Mouse (Mus musculus) ovary, postnatal 14 days (tissue): Measurements from ENCODE around the gene Srcin1.

Experiments used
- DNase-seq: peaks from one replicate; pipeline ENCODE4 v3.0.0; 2022; ENCODE audit warnings: low spot score

Srcin1 gene

GRCm38 (mm10) chr11:97552151-97552550, 23.8 kb downstream of the Srcin1 start:
- no peak for DNase-seq

- DNase-seq: no peak
These were observed 27.2 kb downstream of the Srcin1 start for GRCm38 (mm10) chr11:97548757-97549156.

- DNase-seq: no peak
These were observed 27.9 kb downstream of the Srcin1 start for GRCm38 (mm10) chr11:97547957-97548706.

- no peak for DNase-seq
These were observed 29.1 kb downstream of the Srcin1 start for GRCm38 (mm10) chr11:97546804-97547411.

GRCm38 (mm10) chr11:97545808-97546560, 30.0 kb downstream of the Srcin1 start:
- no peak for DNase-seq

GRCm38 (mm10) chr11:97543883-97544282, 32.1 kb downstream of the Srcin1 start:
- DNase-seq: no peak

- no peak for DNase-seq
These were observed 32.7 kb downstream of the Srcin1 start for GRCm38 (mm10) chr11:97543181-97543733.

GRCm38 (mm10) chr11:97542171-97543150, 33.5 kb downstream of the Srcin1 start:
- no peak for DNase-seq

- no peak for DNase-seq
These were observed 35.4 kb downstream of the Srcin1 start for GRCm38 (mm10) chr11:97540604-97541003.

GRCm38 (mm10) chr11:97540136-97540535, 35.9 kb downstream of the Srcin1 start:
- no peak for DNase-seq

GRCm38 (mm10) chr11:97539622-97540021, 36.4 kb downstream of the Srcin1 start:
- no peak for DNase-seq

- no peak for DNase-seq
These were observed 38.4 kb downstream of the Srcin1 start for GRCm38 (mm10) chr11:97537580-97538089.

GRCm38 (mm10) chr11:97536835-97537579, 39.0 kb downstream of the Srcin1 start:
- no peak for DNase-seq

- no peak for DNase-seq
These were observed 39.8 kb downstream of the Srcin1 start for GRCm38 (mm10) chr11:97536083-97536747.

- DNase-seq: no peak
These were observed 40.3 kb downstream of the Srcin1 start for GRCm38 (mm10) chr11:97535660-97536059.

- no peak for DNase-seq
These were observed 40.7 kb downstream of the Srcin1 start for GRCm38 (mm10) chr11:97535308-97535630.

GRCm38 (mm10) chr11:97534442-97535307, 41.3 kb downstream of the Srcin1 start:
- no peak for DNase-seq

- DNase-seq: no peak
These were observed 42.3 kb downstream of the Srcin1 start for GRCm38 (mm10) chr11:97533653-97534052.

GRCm38 (mm10) chr11:97532950-97533582, 42.9 kb downstream of the Srcin1 start:
- DNase-seq: no peak
